Mouse (Mus musculus): Measurements from ENCODE around the gene Tmem237.

Gene Tmem237

GRCm38 (mm10) chr1:59119720-59120457 lies at the start of gene Tmem237:
Tmem237 (minus strand) TSS chr1:59120408.
- DNase-seq (ENCODE audit: extremely low read depth, insufficient read length, low spot score), result peak; percentile 96

GRCm38 (mm10) chr1:59169586-59169985 lies 49.4 kb upstream of the Tmem237 start:
- DNase-seq (ENCODE audit: extremely low read depth, insufficient read length, low spot score), result no peak

GRCm38 (mm10) chr1:59168556-59168955 lies 48.3 kb upstream of the Tmem237 start:
- no peak for DNase-seq (ENCODE audit: extremely low read depth, insufficient read length, low spot score)

- no peak for DNase-seq (ENCODE audit: extremely low read depth, insufficient read length, low spot score)
Observed at GRCm38 (mm10) chr1:59167654-59168425, 47.6 kb upstream of the Tmem237 start.

- no peak for DNase-seq (ENCODE audit: extremely low read depth, insufficient read length, low spot score)
Observed at GRCm38 (mm10) chr1:59166232-59166905, 46.2 kb upstream of the Tmem237 start.

- DNase-seq (ENCODE audit: extremely low read depth, insufficient read length, low spot score), result no peak
Observed at GRCm38 (mm10) chr1:59163918-59164317, 43.7 kb upstream of the Tmem237 start.

GRCm38 (mm10) chr1:59163030-59163461 lies 42.8 kb upstream of the Tmem237 start, which contains the start of gene Mpp4:
Mpp4 (minus strand) TSS chr1:59163389.
- peak; percentile 75 for DNase-seq (ENCODE audit: extremely low read depth, insufficient read length, low spot score)

- DNase-seq (ENCODE audit: extremely low read depth, insufficient read length, low spot score), result no peak
Observed at GRCm38 (mm10) chr1:59162309-59163024, 42.3 kb upstream of the Tmem237 start.

- no peak for DNase-seq (ENCODE audit: extremely low read depth, insufficient read length, low spot score)
Observed at GRCm38 (mm10) chr1:59161396-59161795, 41.2 kb upstream of the Tmem237 start.

- no peak for DNase-seq (ENCODE audit: extremely low read depth, insufficient read length, low spot score)
Observed at GRCm38 (mm10) chr1:59160871-59161270, 40.7 kb upstream of the Tmem237 start.

GRCm38 (mm10) chr1:59159136-59159535 lies 38.9 kb upstream of the Tmem237 start:
- no peak for DNase-seq (ENCODE audit: extremely low read depth, insufficient read length, low spot score)

- DNase-seq (ENCODE audit: extremely low read depth, insufficient read length, low spot score), result no peak
Observed at GRCm38 (mm10) chr1:59158498-59158897, 38.3 kb upstream of the Tmem237 start.

- DNase-seq (ENCODE audit: extremely low read depth, insufficient read length, low spot score), result no peak
Observed at GRCm38 (mm10) chr1:59157846-59158245, 37.6 kb upstream of the Tmem237 start.

- no peak for DNase-seq (ENCODE audit: extremely low read depth, insufficient read length, low spot score)
Observed at GRCm38 (mm10) chr1:59152346-59152745, 32.1 kb upstream of the Tmem237 start.

GRCm38 (mm10) chr1:59150542-59150941 lies 30.3 kb upstream of the Tmem237 start:
- no peak for DNase-seq (ENCODE audit: extremely low read depth, insufficient read length, low spot score)

- DNase-seq (ENCODE audit: extremely low read depth, insufficient read length, low spot score), result peak; percentile 12
Observed at GRCm38 (mm10) chr1:59144543-59144942, 24.3 kb upstream of the Tmem237 start.

GRCm38 (mm10) chr1:59142809-59143208 lies 22.6 kb upstream of the Tmem237 start:
- DNase-seq (ENCODE audit: extremely low read depth, insufficient read length, low spot score), result no peak

GRCm38 (mm10) chr1:59134419-59134818 lies 14.2 kb upstream of the Tmem237 start:
- no peak for DNase-seq (ENCODE audit: extremely low read depth, insufficient read length, low spot score)

GRCm38 (mm10) chr1:59128879-59129278 lies 8.7 kb upstream of the Tmem237 start:
- DNase-seq (ENCODE audit: extremely low read depth, insufficient read length, low spot score), result no peak

GRCm38 (mm10) chr1:59125558-59125957 lies 5.3 kb upstream of the Tmem237 start:
- no peak for DNase-seq (ENCODE audit: extremely low read depth, insufficient read length, low spot score)

- DNase-seq (ENCODE audit: extremely low read depth, insufficient read length, low spot score), result no peak
Observed at GRCm38 (mm10) chr1:59110524-59110923, 9.7 kb downstream of the Tmem237 start.
